Mouse (Mus musculus) spleen, embryonic (tissue): ENCODE measurements around the gene Plxnc1.

Source experiments
- CTCF ChIA-PET: fragments of 350-600 bp; sonication (Branson Sonifier 250); formaldehyde crosslinking; loops from one replicate; lab custom pipeline; 2022; lab: Charles Lee

The Plxnc1 gene

GRCm38 (mm10) chr10:94957705-94958104 lies 13.1 kb upstream of the Plxnc1 start:
- CTCF ChIA-PET: no interaction called here

- CTCF ChIA-PET: interaction anchor here (0.6 kb wide), 1 partner anchor 11 kb away, joined by 3 read pairs; no protein-coding TSS in a partner anchor
These were observed 3.5 kb upstream of the Plxnc1 start for GRCm38 (mm10) chr10:94947915-94948675.

- CTCF ChIA-PET: interaction anchor here (0.6 kb wide), 1 partner anchor 10 kb away, joined by 3 read pairs; no protein-coding TSS in a partner anchor
These were observed 2.8 kb upstream of the Plxnc1 start for GRCm38 (mm10) chr10:94947386-94947785.

- CTCF ChIA-PET: interaction anchor here (0.5 kb wide), 1 partner anchor 473 kb away, joined by 3 read pairs; no protein-coding TSS in a partner anchor
These were observed 624 bp upstream of the Plxnc1 start for GRCm38 (mm10) chr10:94945206-94945711.

GRCm38 (mm10) chr10:94943846-94944690 lies 567 bp downstream of the Plxnc1 start:
- CTCF ChIA-PET: interaction anchor here (1.9 kb wide), 1 partner anchor 25 kb away, joined by 5 read pairs; no protein-coding TSS in a partner anchor

GRCm38 (mm10) chr10:94943401-94943845 lies 1.2 kb downstream of the Plxnc1 start:
- CTCF ChIA-PET: interaction anchor here (1.9 kb wide), 1 partner anchor 25 kb away, joined by 5 read pairs; no protein-coding TSS in a partner anchor

- CTCF ChIA-PET: interaction anchor here (1.9 kb wide), 1 partner anchor 24 kb away, joined by 5 read pairs; no protein-coding TSS in a partner anchor
These were observed 2.1 kb downstream of the Plxnc1 start for GRCm38 (mm10) chr10:94942449-94943041.

GRCm38 (mm10) chr10:94941551-94941950 lies 3.1 kb downstream of the Plxnc1 start:
- CTCF ChIA-PET: no interaction called here

GRCm38 (mm10) chr10:94940786-94941185 lies 3.8 kb downstream of the Plxnc1 start:
- CTCF ChIA-PET: interaction anchor here (0.5 kb wide), 1 partner anchor 328 kb away, joined by 3 read pairs; no protein-coding TSS in a partner anchor

GRCm38 (mm10) chr10:94940061-94940460 lies 4.6 kb downstream of the Plxnc1 start:
- CTCF ChIA-PET: interaction anchor here (0.5 to 0.6 kb wide), 3 partner anchors 12 to 329 kb away, joined by 3 read pairs; no protein-coding TSS in a partner anchor

GRCm38 (mm10) chr10:94938899-94939298 lies 5.7 kb downstream of the Plxnc1 start:
- CTCF ChIA-PET: no interaction called here

- CTCF ChIA-PET: no interaction called here
These were observed 6.3 kb downstream of the Plxnc1 start for GRCm38 (mm10) chr10:94938320-94938719.

GRCm38 (mm10) chr10:94935270-94935669 lies 9.4 kb downstream of the Plxnc1 start:
- CTCF ChIA-PET: no interaction called here

- CTCF ChIA-PET: interaction anchor here (0.5 to 0.6 kb wide), 2 partner anchors 29 to 39 kb away, joined by 3 to 9 read pairs; no protein-coding TSS in a partner anchor
These were observed 10.5 kb downstream of the Plxnc1 start for GRCm38 (mm10) chr10:94934151-94934614.

- CTCF ChIA-PET: no interaction called here
These were observed 12.4 kb downstream of the Plxnc1 start for GRCm38 (mm10) chr10:94931961-94932832.

GRCm38 (mm10) chr10:94928164-94928563 lies 16.5 kb downstream of the Plxnc1 start:
- CTCF ChIA-PET: interaction anchor here (0.7 kb wide), 1 partner anchor 12 kb away, joined by 3 read pairs; no protein-coding TSS in a partner anchor

GRCm38 (mm10) chr10:94926297-94926696 lies 18.3 kb downstream of the Plxnc1 start:
- CTCF ChIA-PET: interaction anchor here (0.6 kb wide), 1 partner anchor 40 kb away, joined by 4 read pairs; no protein-coding TSS in a partner anchor

- CTCF ChIA-PET: interaction anchor here (0.7 kb wide), 2 partner anchors 384 to 530 kb away, joined by 4 to 6 read pairs; no protein-coding TSS in a partner anchor
These were observed 19.8 kb downstream of the Plxnc1 start for GRCm38 (mm10) chr10:94924878-94925277.

- CTCF ChIA-PET: interaction anchor here (0.7 kb wide), 2 partner anchors 384 to 530 kb away, joined by 4 to 6 read pairs; no protein-coding TSS in a partner anchor
These were observed 20.2 kb downstream of the Plxnc1 start for GRCm38 (mm10) chr10:94924450-94924849.
